Mouse (Mus musculus) embryonic facial prominence, embryonic 13.5 days (tissue): Measurements from ENCODE around the gene Chrna10. TPM values are rescaled to one million over a fixed set of nuclear protein-coding genes. Genes with fewer than 3 reads are reported as not detected.

Experiments used
- ATAC-seq: fragments of 200-750 bp; cut with Nextera tagmentation; 2 replicates; pipeline ENCODE4 v1.8.0; 2017; ENCODE audit warnings: low read depth; ENCODE audit not compliant: insufficient number of reproducible peaks, insufficient read depth, low FRiP score, low TSS enrichment
- H3K27ac ChIP-seq: fragments of 300-500 bp; sonication (generic); 2 replicates; pipeline ENCODE4 v1.5.1; 2015; ENCODE audit warnings: moderate library complexity, mild to moderate bottlenecking, inconsistent platforms
- H3K27me3 ChIP-seq: fragments of 300-500 bp; sonication (generic); 2 replicates; pipeline ENCODE4 v1.6.1; 2015; ENCODE audit warnings: mild to moderate bottlenecking, inconsistent platforms
- H3K36me3 ChIP-seq: fragments of 300-500 bp; sonication (generic); 2 replicates; pipeline ENCODE4 v1.6.1; 2015; ENCODE audit warnings: mild to moderate bottlenecking, inconsistent platforms
- H3K4me1 ChIP-seq: fragments of 300-500 bp; sonication (generic); 2 replicates; pipeline ENCODE4 v1.6.1; 2015; ENCODE audit warnings: inconsistent platforms
- H3K4me2 ChIP-seq: fragments of 300-500 bp; sonication (generic); 2 replicates; pipeline ENCODE4 v1.6.1; 2015; ENCODE audit warnings: moderate library complexity, mild to moderate bottlenecking, inconsistent platforms
- H3K4me3 ChIP-seq: fragments of 300-500 bp; sonication (generic); 2 replicates; pipeline ENCODE4 v1.5.1; 2015; ENCODE audit warnings: mild to moderate bottlenecking, inconsistent platforms
- H3K9ac ChIP-seq: fragments of 300-500 bp; sonication (generic); 2 replicates; pipeline ENCODE4 v1.6.1; 2015; ENCODE audit warnings: mild to moderate bottlenecking, inconsistent platforms
- H3K9me3 ChIP-seq: fragments of 300-500 bp; sonication (generic); 2 replicates; pipeline ENCODE4 v1.6.1; 2016; ENCODE audit warnings: inconsistent platforms
- WGBS: fragments of 180-500 bp; shearing (Covaris S2); methylation state at CpG from one replicate; pipeline ENCODE4 v1.1.7; 2015; ENCODE audit warnings: mixed read lengths; 5-methylcytosine and 5-hydroxymethylcytosine counted together
- polyA plus RNA-seq: library from polyadenylated mRNA; unstranded; fragments of >200 nt; fragmentation: Nextera tagmentation; extraction: Ambion mirVana; gene quantifications from 2 replicates; pipeline ENCODE4 v1.2.1, GENCODE M21; 2015

The Chrna10 gene
- polyA plus RNA-seq, 1 experiment from 2014 or later, result not detected

- Histone ChIP-seq H3K27ac (no peak overlapping the region), H3K36me3 (no peaks in the 10 kb centered on the region), H3K27me3 (no peaks in the 10 kb centered on the region), H3K9me3 (no peaks in the 10 kb centered on the region), H3K4me3 (no peak overlapping the region), H3K9ac (no peak overlapping the region), H3K4me2 (no peak overlapping the region), H3K4me1 (peaks cover 16% of the 10 kb centered on the region)
- 73% methylated on average over 5 of the region's 5 CpGs for WGBS
- ATAC-seq, result no peak
Observed at GRCm38 (mm10) chr7:102104126-102104525, 12.5 kb downstream of the Chrna10 start.

- Histone ChIP-seq H3K4me2 (no peak overlapping the region), H3K9me3 (no peaks in the 10 kb centered on the region), H3K4me1 (peaks cover 16% of the 10 kb centered on the region), H3K36me3 (no peaks in the 10 kb centered on the region), H3K27me3 (no peaks in the 10 kb centered on the region), H3K4me3 (no peak overlapping the region), H3K27ac (no peak overlapping the region), H3K9ac (no peak overlapping the region)
- no peak for ATAC-seq
- 70% methylated on average over 2 of the region's 2 CpGs for WGBS
Observed at GRCm38 (mm10) chr7:102103555-102103954, 13.1 kb downstream of the Chrna10 start.

GRCm38 (mm10) chr7:102102696-102103095 is 13.9 kb downstream of the Chrna10 start:
- Histone ChIP-seq H3K4me2 (no peak overlapping the region), H3K9ac (no peak overlapping the region), H3K4me1 (peaks cover 16% of the 10 kb centered on the region)

GRCm38 (mm10) chr7:102102241-102102640 is 14.4 kb downstream of the Chrna10 start:
- Histone ChIP-seq H3K9ac (no peak overlapping the region), H3K36me3 (no peaks in the 10 kb centered on the region), H3K9me3 (no peaks in the 10 kb centered on the region), H3K4me3 (no peak overlapping the region), H3K4me2 (no peak overlapping the region), H3K27me3 (no peaks in the 10 kb centered on the region), H3K4me1 (peaks cover 16% of the 10 kb centered on the region), H3K27ac (no peak overlapping the region)
- 49% methylated on average over 8 of the region's 8 CpGs for WGBS
- no peak for ATAC-seq

More at GRCm38 (mm10) chr7:102102696-102103095, 13.9 kb downstream of the Chrna10 start:
- Histone ChIP-seq H3K36me3 (no peaks in the 10 kb centered on the region), H3K27me3 (no peaks in the 10 kb centered on the region), H3K27ac (no peak overlapping the region), H3K9me3 (no peaks in the 10 kb centered on the region), H3K4me3 (no peak overlapping the region)
- ATAC-seq, result no peak
- WGBS, result 47% methylated on average over 6 of the region's 6 CpGs

GRCm38 (mm10) chr7:102101487-102101886 is 15.1 kb downstream of the Chrna10 start, which contains the start of gene Art1:
Gene Art1 (plus strand): TSS chr7:102101743.
- H3K4me3 ChIP-seq, result no peak within 1 kb of the TSS
- 34% methylated on average over 5 of the region's 5 CpGs for WGBS
- H3K4me2 ChIP-seq, result peak within 1 kb of the TSS; percentile 62
- H3K36me3 ChIP-seq, result no peaks in the 10 kb centered on the region; the same call in none of the 2 replicates
- no peak for ATAC-seq
- H3K27ac ChIP-seq, result no peak within 1 kb of the TSS
- no peak within 1 kb of the TSS for H3K9ac ChIP-seq
- no peaks in the 10 kb centered on the region for H3K27me3 ChIP-seq
- no peaks in the 10 kb centered on the region for H3K9me3 ChIP-seq
- peaks cover 12% of the 10 kb centered on the region for H3K4me1 ChIP-seq

GRCm38 (mm10) chr7:102100868-102101267 is 15.8 kb downstream of the Chrna10 start:
- no peak for ATAC-seq
- Histone ChIP-seq H3K9me3 (no peaks in the 10 kb centered on the region), H3K4me3 (no peak overlapping the region), H3K27ac (no peak overlapping the region), H3K9ac (no peak overlapping the region), H3K4me2 (peak overlapping the region; percentile 62), H3K4me1 (peaks cover 12% of the 10 kb centered on the region; the same call in 1 of the 2 replicates), H3K36me3 (no peaks in the 10 kb centered on the region; the same call in none of the 2 replicates), H3K27me3 (no peaks in the 10 kb centered on the region)
- WGBS, result 59% methylated on average over 5 of the region's 5 CpGs

GRCm38 (mm10) chr7:102099760-102100661 is 16.6 kb downstream of the Chrna10 start:
- no peaks in the 10 kb centered on the region for H3K27me3 ChIP-seq

GRCm38 (mm10) chr7:102087336-102087735 is 29.3 kb downstream of the Chrna10 start:
- H3K4me2 ChIP-seq, result no peak overlapping the region
- no peaks in the 10 kb centered on the region for H3K4me1 ChIP-seq
- H3K9ac ChIP-seq, result no peak overlapping the region
- no peaks in the 10 kb centered on the region for H3K27me3 ChIP-seq
- H3K27ac ChIP-seq, result no peak overlapping the region
- no peak overlapping the region for H3K4me3 ChIP-seq
- ATAC-seq, result no peak
- peaks cover 70% of the 10 kb centered on the region for H3K36me3 ChIP-seq
- 84% methylated on average over 4 of the region's 4 CpGs for WGBS
- H3K9me3 ChIP-seq, result no peaks in the 10 kb centered on the region

More at GRCm38 (mm10) chr7:102099760-102100661, 16.6 kb downstream of the Chrna10 start:
- 5% methylated on average over 30 of the region's 30 CpGs for WGBS
- Histone ChIP-seq H3K4me2 (peak overlapping the region; percentile 62), H3K27ac (no peak overlapping the region), H3K9ac (peak overlapping the region; percentile 54), H3K4me3 (peak overlapping the region; percentile 32), H3K4me1 (peaks cover 12% of the 10 kb centered on the region; the same call in 1 of the 2 replicates), H3K36me3 (peaks cover 4% of the 10 kb centered on the region), H3K9me3 (no peaks in the 10 kb centered on the region)
- no peak for ATAC-seq

- Histone ChIP-seq H3K4me3 (no peak overlapping the region), H3K27ac (no peak overlapping the region), H3K36me3 (peaks cover 80% of the 10 kb centered on the region), H3K27me3 (no peaks in the 10 kb centered on the region), H3K9me3 (no peaks in the 10 kb centered on the region), H3K4me1 (no peaks in the 10 kb centered on the region), H3K4me2 (no peak overlapping the region), H3K9ac (no peak overlapping the region)
- 92% methylated on average over 26 of the region's 26 CpGs for WGBS
- no peak for ATAC-seq
Observed at GRCm38 (mm10) chr7:102084041-102084696, 32.5 kb downstream of the Chrna10 start.

GRCm38 (mm10) chr7:102082816-102083215 is 33.8 kb downstream of the Chrna10 start, which contains the start of gene Trpc2:
Gene Trpc2 (plus strand): TSS chr7:102083116.
- no peaks in the 10 kb centered on the region for H3K27me3 ChIP-seq
- H3K9ac ChIP-seq, result 0 out of 2 replicates have a peak within 1 kb of the TSS, but pooled peaks have one; percentile 52
- no peak within 1 kb of the TSS for H3K4me3 ChIP-seq
- WGBS, result 61% methylated on average over 5 of the region's 5 CpGs
- H3K36me3 ChIP-seq, result peaks cover 81% of the 10 kb centered on the region
- no peak within 1 kb of the TSS for H3K27ac ChIP-seq
- ATAC-seq, result no peak
- H3K4me1 ChIP-seq, result no peaks in the 10 kb centered on the region
- H3K9me3 ChIP-seq, result no peaks in the 10 kb centered on the region
- no peak within 1 kb of the TSS for H3K4me2 ChIP-seq

GRCm38 (mm10) chr7:102081784-102082183 is 34.8 kb downstream of the Chrna10 start:
- no peak for ATAC-seq
- WGBS, result 94% methylated on average over 5 of the region's 5 CpGs
- Histone ChIP-seq H3K27me3 (no peaks in the 10 kb centered on the region), H3K9ac (no peak overlapping the region), H3K4me2 (no peak overlapping the region), H3K27ac (no peak overlapping the region), H3K4me1 (no peaks in the 10 kb centered on the region), H3K4me3 (no peak overlapping the region), H3K9me3 (no peaks in the 10 kb centered on the region), H3K36me3 (peaks cover 85% of the 10 kb centered on the region)
